Mouse (Mus musculus) heart, adult 10 weeks (tissue): ENCODE results near the gene Efcc1. TPM values are rescaled to one million over a fixed set of nuclear protein-coding genes. Genes with fewer than 3 reads are reported as not detected.

Source experiments
- polyA plus RNA-seq: library from polyadenylated mRNA; stranded (reverse); fragments of 350-450 nt; fragmentation: Illumina TruSeq; extraction: RNeasy Lipid Tissue Mini Kit (QIAGEN cat#74804); gene quantifications from one replicate; pipeline ENCODE4 v1.2.3, GENCODE M21; 2014; ENCODE audit warnings: low read depth, low replicate concordance

Efcc1 gene
- 2.1 TPM for polyA plus RNA-seq

GRCm38 (mm10) chr6:87730591-87731462, at the start of gene Efcc1:
Gene Efcc1, plus strand, starts transcription at chr6:87730869.

GRCm38 (mm10) chr6:87777842-87778241, 47.2 kb downstream of the Efcc1 start, which contains the start of gene Gp9:
Gene Gp9, plus strand, starts transcription at chr6:87778072.

Other genes starting within 250 kb of the Efcc1 start
- gene Arhgap25, start 197.6 kb upstream of the Efcc1 start, polyA plus RNA-seq = 3.2 TPM
- 0.13 TPM for gene Prokr1, start 140.1 kb upstream of the Efcc1 start, polyA plus RNA-seq
- gene Aplf, start 58.7 kb upstream of the Efcc1 start, polyA plus RNA-seq = 2.7 TPM
- not detected for gene Gp9, start 47.2 kb downstream of the Efcc1 start, polyA plus RNA-seq
- 6.0 TPM for gene Rab43, start 81.3 kb downstream of the Efcc1 start, polyA plus RNA-seq
- 2.8 TPM for gene Gm45140, start 104.9 kb downstream of the Efcc1 start, polyA plus RNA-seq
- gene Isy1, start 107.9 kb downstream of the Efcc1 start, polyA plus RNA-seq = 20.9 TPM
- 440 TPM for gene Cnbp, start 120.2 kb downstream of the Efcc1 start, polyA plus RNA-seq
- gene Copg1, start 156.9 kb downstream of the Efcc1 start, polyA plus RNA-seq = 44.3 TPM
- gene Hmces, start 183.1 kb downstream of the Efcc1 start, polyA plus RNA-seq = 10.0 TPM